Mouse (Mus musculus): Measurements from ENCODE around the gene Strn. TPM values are rescaled to one million over a fixed set of nuclear protein-coding genes. Genes with fewer than 3 reads are reported as not detected.

Gene Strn
- 10 to 100 TPM; 50.2 to 59.6 (median 54.6) TPM for total RNA-seq (2022)

- no peak for DNase-seq (ENCODE audit: low spot score in 2 of 2)
Measured at GRCm38 (mm10) chr17:78737096-78737495, at the start of gene Strn. Gene Strn (minus strand): TSS chr17:78737196.

DNA sequence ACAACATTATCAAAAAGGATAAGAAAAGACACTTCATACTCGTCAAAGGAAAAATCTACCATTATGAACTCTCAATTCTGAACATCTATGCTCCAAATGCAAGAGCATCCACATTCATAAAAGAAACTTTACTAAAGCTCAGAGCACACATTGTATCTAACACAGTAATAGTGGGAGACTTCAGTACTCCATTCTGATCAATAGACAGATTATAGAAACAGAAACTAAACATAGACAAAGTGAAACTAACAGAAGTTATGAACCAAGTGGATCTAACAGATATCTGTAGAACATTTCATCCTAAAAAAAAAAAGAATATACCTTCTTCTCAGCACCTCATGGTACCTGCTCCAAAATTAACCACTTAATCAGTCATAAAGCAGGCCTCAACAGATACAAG is 41.8 kb upstream of the Strn start:
- DNase-seq (ENCODE audit: low spot score in 2 of 2) = no peak

- no peak for DNase-seq (ENCODE audit: low spot score in 2 of 2)
Measured at GRCm38 (mm10) chr17:78772317-78772716, 35.3 kb upstream of the Strn start.

DNA sequence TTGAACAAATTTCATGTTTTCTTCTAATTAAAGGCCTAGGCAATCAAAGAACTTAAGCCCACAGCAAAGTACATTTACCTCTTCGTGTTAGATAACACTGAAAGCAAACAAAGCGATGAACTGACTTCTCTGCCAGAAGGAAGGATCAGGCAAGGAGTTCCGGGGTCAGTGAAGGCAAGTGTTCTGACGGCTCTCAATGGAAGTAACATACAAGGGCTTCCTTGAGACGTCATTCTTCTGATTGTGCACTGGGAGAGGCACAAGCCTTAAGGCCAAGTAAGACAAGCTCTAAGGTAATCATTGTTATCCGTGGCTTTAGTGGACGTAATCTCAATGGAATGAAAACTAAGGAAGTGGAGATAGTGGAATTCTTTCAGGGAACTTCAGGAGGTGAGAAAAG is 33.9 kb upstream of the Strn start:
- DNase-seq (ENCODE audit: low spot score in 2 of 2) = no peak

DNA sequence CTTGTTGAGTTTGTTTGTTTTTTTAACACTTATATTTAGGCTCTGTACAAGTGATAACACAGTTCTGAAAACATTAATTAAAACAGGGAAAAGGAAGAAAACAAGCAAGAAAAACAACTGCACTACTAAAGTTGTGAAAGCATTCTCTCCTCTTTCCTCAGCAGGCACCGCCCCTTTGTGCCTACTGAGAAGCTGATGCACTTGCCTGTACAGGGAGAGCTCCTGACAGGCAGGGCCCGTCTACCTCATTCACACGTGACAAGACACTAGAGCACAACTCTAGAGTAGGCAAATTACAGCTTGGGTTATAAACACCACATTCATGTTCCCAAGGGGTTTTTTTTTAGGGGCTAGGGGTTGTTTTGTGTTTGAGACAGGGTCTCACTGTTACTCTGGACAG is 32.3 kb upstream of the Strn start:
- DNase-seq (ENCODE audit: low spot score in 2 of 2) = no peak

- DNase-seq (ENCODE audit: low spot score in 2 of 2) = no peak
Measured at GRCm38 (mm10) chr17:78768937-78769336, 31.9 kb upstream of the Strn start.

- DNase-seq (ENCODE audit: low spot score in 2 of 2) = peak in 1 of 2 experiments; percentile 23
Measured at GRCm38 (mm10) chr17:78767546-78767945, 30.6 kb upstream of the Strn start.

GRCm38 (mm10) chr17:78766084-78766483 is 29.1 kb upstream of the Strn start:
- no peak for DNase-seq (ENCODE audit: low spot score in 2 of 2)

DNA sequence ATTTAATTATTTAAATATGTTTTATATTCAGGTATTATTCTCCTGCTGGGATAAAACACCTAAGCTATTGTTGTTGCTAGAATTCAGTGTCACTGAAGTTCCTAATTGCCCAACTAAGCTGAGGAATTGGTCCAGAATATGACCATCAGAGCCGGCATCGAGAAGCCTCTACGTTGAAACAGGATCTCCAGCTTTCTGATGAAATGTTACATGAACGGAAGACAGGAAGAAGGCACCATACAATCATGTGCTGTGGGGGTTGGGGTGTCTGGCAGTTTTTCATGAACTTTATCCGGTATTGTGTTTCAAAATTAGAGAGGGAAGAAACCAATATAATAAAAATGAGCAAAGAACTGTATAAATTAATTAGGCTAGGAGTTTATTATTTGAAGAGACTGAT is 26.3 kb upstream of the Strn start:
- no peak for DNase-seq (ENCODE audit: low spot score in 2 of 2)

GRCm38 (mm10) chr17:78752938-78753655 is 16.1 kb upstream of the Strn start:
- no peak for DNase-seq (ENCODE audit: low spot score in 2 of 2)

DNA sequence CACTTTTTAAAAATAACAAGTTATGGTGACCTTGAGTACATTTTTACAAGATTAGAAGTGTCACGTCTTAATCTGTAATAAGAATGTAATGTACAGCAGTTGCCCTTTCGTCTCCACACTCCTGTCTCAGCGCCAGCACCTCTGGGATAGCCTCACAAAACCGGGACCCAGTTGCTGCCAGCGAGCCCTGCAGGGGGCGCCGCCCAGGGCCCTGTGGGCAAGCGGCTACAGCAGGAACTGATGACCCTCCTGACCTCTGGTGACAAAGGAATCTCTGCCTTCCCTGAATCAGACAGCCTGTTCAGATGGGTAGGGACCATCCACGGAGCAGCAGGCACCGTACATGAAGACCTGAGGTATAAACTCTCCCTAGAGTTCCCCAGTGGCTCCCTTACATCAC is 15.1 kb upstream of the Strn start:
- DNase-seq (ENCODE audit: low spot score in 2 of 2) = no peak

DNA sequence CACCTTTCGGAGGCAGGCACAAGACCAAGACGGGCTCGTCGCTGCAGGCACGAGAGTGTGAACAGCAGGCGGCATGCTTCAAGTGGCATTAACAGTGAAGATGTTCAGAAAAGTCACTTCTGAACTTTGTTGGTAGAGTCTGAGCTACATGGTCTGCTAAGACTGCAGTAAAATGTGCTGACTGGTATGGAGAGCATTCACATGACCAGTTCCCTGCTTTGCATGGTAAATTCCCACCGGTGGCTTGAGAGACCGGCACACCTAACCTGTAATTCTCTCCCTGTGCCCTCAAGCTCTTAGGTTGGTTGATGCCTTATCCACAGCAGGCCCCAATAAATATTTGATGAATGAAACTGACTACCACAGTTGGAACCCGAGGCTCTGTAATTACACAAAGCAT is 11.4 kb upstream of the Strn start:
- DNase-seq (ENCODE audit: low spot score in 2 of 2) = no peak

- DNase-seq (ENCODE audit: low spot score in 2 of 2) = no peak
Measured at GRCm38 (mm10) chr17:78738416-78738815, 1.4 kb upstream of the Strn start.

DNA sequence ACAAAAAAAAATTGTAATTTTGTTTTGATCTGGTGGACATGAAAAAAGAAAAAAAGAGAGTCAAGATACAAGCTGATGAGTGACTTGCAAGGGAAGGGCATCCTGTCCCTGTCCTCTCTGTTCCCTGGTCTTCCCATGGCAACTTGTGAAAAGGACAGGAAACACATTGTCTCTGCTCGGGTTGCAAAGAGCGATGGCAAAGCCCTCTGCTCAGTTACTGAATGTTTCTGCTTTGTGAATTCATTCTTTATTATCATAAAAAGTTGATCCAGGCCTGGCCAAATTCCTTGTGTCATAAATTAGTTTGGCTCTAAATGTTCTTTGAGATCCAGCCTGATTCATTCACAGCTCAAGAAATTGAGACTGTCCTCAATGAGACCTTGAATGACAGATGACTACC is 775 bp upstream of the Strn start:
- DNase-seq (ENCODE audit: low spot score in 2 of 2) = no peak

DNA sequence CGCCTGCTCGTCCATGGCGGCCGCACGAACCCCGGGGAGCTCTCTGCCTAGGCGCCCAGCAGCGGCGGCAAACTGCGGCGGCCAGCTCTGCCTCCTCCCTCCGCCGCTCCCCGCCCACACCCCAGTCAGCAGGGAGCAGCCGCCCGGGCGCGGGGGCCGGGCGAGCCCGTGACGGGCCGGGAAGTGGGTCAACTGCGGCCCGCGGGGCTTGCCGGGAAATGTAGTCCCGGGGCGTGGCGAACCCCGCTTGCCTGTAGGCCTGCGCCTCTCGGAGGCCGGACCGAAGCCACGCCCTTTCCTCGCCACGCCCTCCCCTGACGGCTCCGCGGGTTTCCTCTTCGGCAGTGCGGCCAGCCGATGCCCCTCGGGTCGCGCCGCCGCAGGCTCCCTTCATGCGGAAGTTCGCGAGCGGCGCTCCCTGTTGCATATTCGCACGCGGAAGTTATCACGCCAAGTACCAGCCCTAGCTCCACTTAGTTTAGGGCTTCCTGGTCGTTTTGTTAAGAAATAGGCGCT is 465 bp downstream of the Strn start:
- peak; percentile 97 to 98 for DNase-seq (ENCODE audit: low spot score in 2 of 2)

- DNase-seq (ENCODE audit: low spot score in 2 of 2) = peak in 1 of 2 experiments; percentile 21
Measured at GRCm38 (mm10) chr17:78735731-78736472, 1.1 kb downstream of the Strn start.

- no peak for DNase-seq (ENCODE audit: low spot score in 2 of 2)
Measured at GRCm38 (mm10) chr17:78734806-78735205, 2.2 kb downstream of the Strn start.

- DNase-seq (ENCODE audit: low spot score in 2 of 2) = no peak
Measured at GRCm38 (mm10) chr17:78732056-78732455, 4.9 kb downstream of the Strn start.

DNA sequence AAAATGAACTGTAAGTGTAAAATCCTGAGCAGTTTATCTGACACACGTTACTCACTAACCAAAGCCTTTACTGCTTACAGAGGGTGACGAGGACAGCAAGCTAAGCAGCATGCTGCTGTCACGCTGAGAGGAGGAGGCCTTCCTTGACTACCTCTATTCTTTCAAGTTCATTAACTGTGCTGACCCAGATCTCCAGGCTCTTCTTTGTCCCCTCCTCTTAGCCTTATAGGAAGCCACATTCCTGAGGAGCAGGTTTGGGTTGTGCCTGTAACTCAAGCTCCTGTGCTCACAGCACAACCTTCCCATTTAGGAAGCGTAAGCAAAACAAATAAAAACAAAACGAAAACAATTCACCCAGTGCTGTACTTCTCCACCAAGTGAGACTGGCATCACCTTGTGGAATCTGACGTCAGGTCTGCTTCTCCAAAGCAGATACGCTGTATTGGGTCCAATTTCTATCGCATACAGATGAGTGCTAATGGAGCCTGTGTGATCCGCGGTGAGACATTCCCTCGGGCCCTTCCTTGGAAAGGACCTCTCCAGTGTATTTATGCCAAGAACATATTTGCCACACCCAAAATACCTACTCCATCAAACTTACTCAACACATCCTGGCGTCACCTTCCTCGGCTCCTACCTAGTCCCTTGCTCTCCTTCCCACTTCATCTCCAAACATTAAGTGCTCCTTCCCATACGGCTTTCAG is 10.1 kb downstream of the Strn start:
- no peak for DNase-seq (ENCODE audit: low spot score in 2 of 2)

DNA sequence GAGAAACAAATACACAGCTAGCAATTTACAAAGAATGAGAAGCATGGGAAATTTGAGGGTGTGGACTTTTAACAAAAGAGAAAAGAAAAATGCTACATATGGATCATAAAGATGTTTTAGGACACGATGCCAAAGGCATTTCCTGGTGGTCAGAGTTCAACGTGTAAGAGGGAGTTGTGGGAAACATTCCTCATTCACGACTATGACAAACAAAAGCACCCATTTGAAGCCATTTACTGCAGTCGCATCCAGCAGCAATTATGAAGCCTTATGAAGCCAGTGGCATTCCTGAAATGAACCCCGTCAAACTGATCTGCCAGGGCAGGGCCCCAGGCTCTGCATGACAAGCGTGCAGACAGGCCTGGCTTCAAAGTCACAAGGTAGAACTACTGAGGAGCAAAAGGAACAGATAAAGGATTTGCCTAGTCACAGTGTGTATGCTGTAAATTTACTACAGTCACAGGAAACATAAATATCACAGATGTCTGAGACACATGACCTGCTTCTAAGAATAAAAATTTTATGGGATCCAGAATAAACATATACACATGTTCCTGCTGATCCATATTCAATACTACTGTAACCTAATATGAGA is 12.4 kb downstream of the Strn start:
- DNase-seq (ENCODE audit: low spot score in 2 of 2) = no peak

DNA sequence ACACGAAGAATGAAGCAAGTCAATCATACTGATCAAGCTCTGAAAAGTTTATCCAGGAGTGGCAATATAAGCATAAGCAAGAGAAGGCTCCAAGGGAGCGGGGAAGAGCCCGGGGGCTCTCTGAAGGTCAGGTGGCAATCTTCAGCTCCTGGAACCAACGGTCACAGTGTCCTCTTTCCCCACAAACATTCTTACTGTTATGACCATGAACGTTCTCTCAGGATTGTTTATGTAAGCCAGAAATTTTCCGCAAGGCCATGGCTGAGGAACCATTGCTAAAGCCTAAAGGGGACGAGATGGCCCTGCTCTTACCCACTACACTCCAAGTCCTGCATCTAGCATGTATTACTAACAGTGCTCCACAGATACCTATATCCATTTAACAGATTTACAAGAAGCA is 15.3 kb downstream of the Strn start:
- DNase-seq (ENCODE audit: low spot score in 2 of 2) = no peak

DNA sequence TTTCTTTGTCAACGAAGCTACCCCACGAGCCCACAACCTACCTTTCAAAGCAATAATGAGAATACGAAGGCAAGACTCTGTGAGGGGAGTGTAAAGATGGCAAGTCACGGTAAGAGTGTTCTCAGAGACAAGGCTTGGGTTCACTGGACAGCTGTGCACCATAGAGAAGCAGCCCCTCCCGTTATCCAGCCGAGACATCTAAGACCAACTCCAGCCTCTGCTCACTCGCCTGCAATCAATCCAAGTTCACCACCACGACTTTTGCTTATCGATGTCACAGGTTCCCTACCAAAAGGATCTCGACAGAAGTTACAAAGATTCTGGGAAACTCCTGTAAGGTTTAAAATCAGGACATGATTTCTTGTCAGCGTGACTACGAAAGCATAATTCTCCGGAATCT is 17.9 kb downstream of the Strn start:
- DNase-seq (ENCODE audit: low spot score in 2 of 2) = no peak
